In genomic region chr1:153653674-153654073, GRCm38 (mm10) we compare ENCODE assay signal across 9 mouse cellular contexts. TPM values are rescaled to one million over a fixed set of nuclear protein-coding genes. Genes with fewer than 3 reads are reported as not detected.
DNase-seq lines count a peak whose midpoint lies in the region; ATAC-seq lines count a peak whose summit lies in the region.
"Had no signal": no experiment of that assay in that cellular context is flagged by ENCODE, and none has a peak within 500 bp of the region (broad histone marks: within the 10 kb centered on the region; RNA-seq: fewer than 3 reads in every experiment).

No protein-coding gene starts in this region.

- peaks cover 48% of the 10 kb centered on the region for H3K27me3 ChIP-seq in lung, embryonic 15.5 days
- peaks cover 18% of the 10 kb centered on the region; the same call in 1 of the 2 replicates for H3K27me3 ChIP-seq in limb, embryonic 11.5 days (ENCODE audit: control insufficient read depth, insufficient read depth, low read length)
- H3K27me3 ChIP-seq in stomach, embryonic 15.5 days (replicated peaks): peaks cover 4% of the 10 kb centered on the region; the same call in 1 of the 2 replicates

- peaks cover 19% of the 10 kb centered on the region for H3K4me1 ChIP-seq in lung, embryonic 15.5 days
- H3K4me1 ChIP-seq in limb, embryonic 11.5 days (ENCODE audit: control insufficient read depth, insufficient read depth, low read length): no peaks in the 10 kb centered on the region
- H3K4me1 ChIP-seq in stomach, embryonic 15.5 days: peaks cover 9% of the 10 kb centered on the region
- H3K4me1 ChIP-seq: liver, embryonic 13.5 days had no signal

- H3K4me3 ChIP-seq in lung, embryonic 15.5 days: no peak overlapping the region
- no peak overlapping the region for H3K4me3 ChIP-seq in limb, embryonic 11.5 days (ENCODE audit: low read depth, low read length)
- H3K4me3 ChIP-seq in stomach, embryonic 15.5 days (replicated peaks): peak overlapping the region; percentile 30; the same call in 1 of the 2 replicates

- H3K27ac ChIP-seq in lung, embryonic 15.5 days: no peak overlapping the region
- H3K27ac ChIP-seq in limb, embryonic 11.5 days (replicated peaks; ENCODE audit: low read depth, low read length): no peak overlapping the region
- no peak overlapping the region for H3K27ac ChIP-seq in stomach, embryonic 15.5 days
- H3K27ac ChIP-seq: liver, embryonic 13.5 days had no signal

- peak; percentile 43 for DNase-seq in cerebellum, adult 9-10 months
- no peak for DNase-seq in cerebellum, adult 8-10 months
- no peak for DNase-seq in lung, postnatal 36 days
- peak; percentile 25 for DNase-seq in limb, embryonic 11.5 days (ENCODE audit: low spot score)
- DNase-seq in c-Kit-positive CD71-positive TER-119-positive erythroid progenitor cells, embryonic 14.5 days (ENCODE audit: low spot score): no peak
- DNase-seq in thymus, adult 18-20 months: no peak
- DNase-seq: liver, embryonic 13.5 days had no signal

- WGBS in lung, embryonic 15.5 days: 9% methylated on average over 5 of the region's 5 CpGs
- 17% methylated on average over 5 of the region's 5 CpGs for WGBS in limb, embryonic 11.5 days
- 11% methylated on average over 5 of the region's 5 CpGs for WGBS in stomach, embryonic 15.5 days

- H3K9me3 ChIP-seq in lung, embryonic 15.5 days: no peaks in the 10 kb centered on the region
- H3K9me3 ChIP-seq in limb, embryonic 11.5 days (ENCODE audit: control insufficient read depth, low read length): no peaks in the 10 kb centered on the region
- H3K9me3 ChIP-seq in stomach, embryonic 15.5 days: no peaks in the 10 kb centered on the region
- H3K9me3 ChIP-seq: liver, embryonic 13.5 days had no signal

- peak overlapping the region; percentile 55 for H3K4me2 ChIP-seq in lung, embryonic 15.5 days
- H3K4me2 ChIP-seq in limb, embryonic 11.5 days (ENCODE audit: low read depth, severe bottlenecking): peak overlapping the region; percentile 64; the same call in 1 of the 2 replicates
- peak overlapping the region; percentile 57 for H3K4me2 ChIP-seq in stomach, embryonic 15.5 days

- H3K9ac ChIP-seq in lung, embryonic 15.5 days: no peak overlapping the region
- no peak overlapping the region for H3K9ac ChIP-seq in limb, embryonic 11.5 days (ENCODE audit: low read length)
- no peak overlapping the region for H3K9ac ChIP-seq in stomach, embryonic 15.5 days

- H3K36me3 ChIP-seq in lung, embryonic 15.5 days: no peaks in the 10 kb centered on the region
- H3K36me3 ChIP-seq in limb, embryonic 11.5 days (ENCODE audit: control insufficient read depth, insufficient read depth, low read length): no peaks in the 10 kb centered on the region
- no peaks in the 10 kb centered on the region for H3K36me3 ChIP-seq in stomach, embryonic 15.5 days
- H3K36me3 ChIP-seq: liver, embryonic 13.5 days had no signal

- ATAC-seq in lung, embryonic 15.5 days (ENCODE audit: borderline replicate concordance, extremely low read depth, low FRiP score, low TSS enrichment): no peak
- ATAC-seq in limb, embryonic 11.5 days (ENCODE audit: insufficient number of reproducible peaks, low FRiP score, low TSS enrichment, low read depth): no peak
- ATAC-seq in stomach, embryonic 15.5 days (ENCODE audit: insufficient read depth, low FRiP score, low read depth): no peak

RNA-seq across cellular contexts. Expression of gene Rgs8, which starts 0.8 kb away (rescaled TPM):
- 0.14 and 0.20 TPM in 2 replicates for polyA plus RNA-seq in lung, embryonic 15.5 days (2015; fragmentation: Nextera tagmentation; extraction: Ambion mirVana)
- 0.24 and 0.74 TPM in 2 replicates for polyA plus RNA-seq in limb, embryonic 11.5 days (2014; fragmentation: Nextera tagmentation; extraction: Ambion mirVana)
- 0.34 and 0.41 TPM in 2 replicates for polyA plus RNA-seq in stomach, embryonic 15.5 days (2015; fragmentation: Nextera tagmentation; extraction: Ambion mirVana)

Comparison
In these comparisons a context has a peak if more than half of its experiments do, and no peak if none do; other contexts are left out.
1. DNase-seq: peak in cerebellum, adult 9-10 months (single experiment) and limb, embryonic 11.5 days (single experiment); none in cerebellum, adult 8-10 months (single experiment), lung, postnatal 36 days (single experiment), c-Kit-positive CD71-positive TER-119-positive erythroid progenitor cells, embryonic 14.5 days (single experiment) and thymus, adult 18-20 months (0 of 2).
2. Peak in every context shown above with its lines, with median percentiles within 50 percentile points of each other: H3K4me2 ChIP-seq.